Comparison of ENCODE assay signal across 11 mouse cellular contexts in the genomic region with DNA sequence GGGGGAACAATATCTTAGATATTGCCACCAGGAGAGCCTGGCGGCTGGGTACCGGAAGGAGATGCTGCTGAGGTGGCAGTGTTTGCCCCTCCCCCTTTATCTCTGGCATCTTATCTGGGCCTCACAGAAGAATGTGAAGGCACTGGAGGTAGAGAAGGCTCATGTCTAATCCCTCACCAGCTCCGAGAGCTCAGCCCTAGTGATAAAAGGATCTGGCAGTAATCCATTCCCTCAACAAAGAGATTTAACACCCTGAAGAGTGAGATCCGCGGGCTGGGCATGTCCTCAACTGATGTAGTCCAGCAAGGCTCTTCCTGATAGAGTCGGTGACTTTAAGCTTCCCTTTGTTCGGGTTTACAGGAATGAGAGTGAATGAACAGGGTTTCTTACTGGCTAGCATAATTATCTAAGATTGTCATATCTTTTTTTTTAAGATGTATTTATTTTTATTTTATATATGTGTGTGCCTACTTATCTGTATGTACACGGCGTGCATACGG. TPM values are rescaled to one million over a fixed set of nuclear protein-coding genes. Genes with fewer than 3 reads are reported as not detected.
DNase-seq lines count a peak whose midpoint lies in the region; ATAC-seq lines count a peak whose summit lies in the region.
"Had no signal": no experiment of that assay in that cellular context is flagged by ENCODE, and none has a peak within 500 bp of the region (broad histone marks: within the 10 kb centered on the region; RNA-seq: fewer than 3 reads in every experiment).

No protein-coding gene starts in this region.

- no peaks in the 10 kb centered on the region for H3K36me3 ChIP-seq in hindbrain, embryonic 10.5 days
- no peaks in the 10 kb centered on the region for H3K36me3 ChIP-seq in hindbrain, embryonic 16.5 days (ENCODE audit: control insufficient read depth, insufficient read depth, low read length)
- H3K36me3 ChIP-seq in embryonic facial prominence, embryonic 14.5 days (ENCODE audit: control insufficient read depth, insufficient read depth, low read length): no peaks in the 10 kb centered on the region
- H3K36me3 ChIP-seq: liver, embryonic 12.5 days had no signal

- H3K4me3 ChIP-seq in hindbrain, embryonic 10.5 days: no peak overlapping the region
- H3K4me3 ChIP-seq in hindbrain, embryonic 16.5 days (ENCODE audit: low read length): no peak overlapping the region
- no peak overlapping the region for H3K4me3 ChIP-seq in embryonic facial prominence, embryonic 14.5 days (ENCODE audit: low read depth, low read length)
- H3K4me3 ChIP-seq: liver, embryonic 12.5 days; megakaryocyte, embryonic 14.5 days had no signal

- 35% methylated on average over 10 of the region's 10 CpGs for WGBS in hindbrain, embryonic 10.5 days
- 33% methylated on average over 10 of the region's 10 CpGs for WGBS in hindbrain, embryonic 16.5 days
- 13% methylated on average over 10 of the region's 10 CpGs for WGBS in embryonic facial prominence, embryonic 14.5 days

- H3K4me1 ChIP-seq in hindbrain, embryonic 10.5 days (replicated peaks): peaks cover 9% of the 10 kb centered on the region
- H3K4me1 ChIP-seq in hindbrain, embryonic 16.5 days (ENCODE audit: control insufficient read depth, insufficient read depth, low read depth, low read length): peaks cover 4% of the 10 kb centered on the region; the same call in 1 of the 2 replicates
- peaks cover 3% of the 10 kb centered on the region; the same call in 1 of the 2 replicates for H3K4me1 ChIP-seq in embryonic facial prominence, embryonic 14.5 days (ENCODE audit: control insufficient read depth, insufficient read depth, low read length)
- H3K4me1 ChIP-seq: megakaryocyte, embryonic 14.5 days had no signal

- no peak for ATAC-seq in hindbrain, embryonic 16.5 days
- no peak for ATAC-seq in embryonic facial prominence, embryonic 14.5 days (ENCODE audit: low read depth)
- ATAC-seq in megakaryocyte, adult 5-6 weeks (ENCODE audit: poor library complexity, severe bottlenecking): 0 out of 2 replicates have a peak, but pooled peaks have one; percentile 35
- ATAC-seq in erythroid progenitor cell, adult 5-6 weeks (replicated peaks; ENCODE audit: low FRiP score, poor library complexity, severe bottlenecking): no peak
- ATAC-seq: liver, embryonic 12.5 days had no signal

- H3K4me2 ChIP-seq in hindbrain, embryonic 16.5 days (ENCODE audit: low read length): no peak overlapping the region; the same call in 1 of the 2 replicates
- peak overlapping the region; percentile 21; the same call in 1 of the 2 replicates for H3K4me2 ChIP-seq in embryonic facial prominence, embryonic 14.5 days (ENCODE audit: low read depth, low read length)
- H3K4me2 ChIP-seq: liver, embryonic 12.5 days had no signal

- H3K9ac ChIP-seq in hindbrain, embryonic 16.5 days (ENCODE audit: low read depth, low read length): no peak overlapping the region
- no peak overlapping the region for H3K9ac ChIP-seq in embryonic facial prominence, embryonic 14.5 days (ENCODE audit: low read depth, low read length)
- H3K9ac ChIP-seq: liver, embryonic 12.5 days had no signal

- no peak overlapping the region for H3K27ac ChIP-seq in hindbrain, embryonic 10.5 days
- no peak overlapping the region for H3K27ac ChIP-seq in hindbrain, embryonic 16.5 days (ENCODE audit: low read depth, low read length)
- no peak overlapping the region for H3K27ac ChIP-seq in embryonic facial prominence, embryonic 14.5 days (replicated peaks; ENCODE audit: low read depth, low read length)
- H3K27ac ChIP-seq: liver, embryonic 12.5 days had no signal

- peaks cover 5% of the 10 kb centered on the region; the same call in 1 of the 2 replicates for H3K27me3 ChIP-seq in hindbrain, embryonic 10.5 days (ENCODE audit: insufficient read depth, poor library complexity, severe bottlenecking)
- H3K27me3 ChIP-seq in hindbrain, embryonic 16.5 days (replicated peaks; ENCODE audit: control insufficient read depth, insufficient read depth, low read length): no peaks in the 10 kb centered on the region
- no peaks in the 10 kb centered on the region; the same call in 1 of the 2 replicates for H3K27me3 ChIP-seq in embryonic facial prominence, embryonic 14.5 days (replicated peaks; ENCODE audit: control insufficient read depth, insufficient read depth, low read length)

- peak; percentile 15 for DNase-seq in hindbrain, embryonic 10.5 days (ENCODE audit: low spot score)
- peak; percentile 28 for DNase-seq in embryonic facial prominence, embryonic 14.5 days (ENCODE audit: low spot score)
- DNase-seq in yolk sac, embryonic 10.5 days (ENCODE audit: low spot score): peak; percentile 55
- no peak for DNase-seq in layer of hippocampus, postnatal 25 days (ENCODE audit: extremely low spot score in 1 of 2, low spot score in 1 of 2)
- no peak for DNase-seq in right cerebral cortex, postnatal 4 days
- DNase-seq: thymus, adult 18-20 months had no signal

- no peaks in the 10 kb centered on the region for H3K9me3 ChIP-seq in hindbrain, embryonic 10.5 days
- H3K9me3 ChIP-seq in hindbrain, embryonic 16.5 days (ENCODE audit: control insufficient read depth, low read length): no peaks in the 10 kb centered on the region
- H3K9me3 ChIP-seq in embryonic facial prominence, embryonic 14.5 days (ENCODE audit: control insufficient read depth, low read length): no peaks in the 10 kb centered on the region
- H3K9me3 ChIP-seq: liver, embryonic 12.5 days; megakaryocyte, embryonic 14.5 days had no signal

RNA-seq across cellular contexts. Expression of gene Selenok, which starts 27.7 kb away (rescaled TPM):
- 315 and 388 TPM in 2 replicates for polyA plus RNA-seq in hindbrain, embryonic 10.5 days (2016; fragmentation: Nextera tagmentation; extraction: Ambion mirVana)
- polyA plus RNA-seq in hindbrain, embryonic 16.5 days (2015; fragmentation: Nextera tagmentation; extraction: Ambion mirVana): 371 and 398 TPM in 2 replicates
- 255 and 266 TPM in 2 replicates for polyA plus RNA-seq in embryonic facial prominence, embryonic 14.5 days (2014; fragmentation: Nextera tagmentation; extraction: Ambion mirVana)
- total RNA-seq in megakaryocyte, adult 5-6 weeks (2015): 118 and 139 TPM in 2 replicates
- 221 and 235 TPM in 2 replicates for total RNA-seq in megakaryocyte, adult 5-6 weeks (2017)
- total RNA-seq in erythroid progenitor cell, adult 5-6 weeks (2015; ENCODE audit: low replicate concordance): 42.9 and 44.4 TPM in 2 replicates
- total RNA-seq in erythroid progenitor cell, adult 5-6 weeks (2017; ENCODE audit: low replicate concordance): 66.3 and 108 TPM in 2 replicates
- 100 to 1,000 TPM; 105 to 130 TPM for total RNA-seq in layer of hippocampus, postnatal 25 days (2021)

RNA-seq across cellular contexts. Expression of gene Actr8, which starts 37.8 kb away (rescaled TPM):
- 89.1 and 92.4 TPM in 2 replicates for polyA plus RNA-seq in hindbrain, embryonic 10.5 days (2016; fragmentation: Nextera tagmentation; extraction: Ambion mirVana)
- 69.9 and 73.8 TPM in 2 replicates for polyA plus RNA-seq in hindbrain, embryonic 16.5 days (2015; fragmentation: Nextera tagmentation; extraction: Ambion mirVana)
- polyA plus RNA-seq in embryonic facial prominence, embryonic 14.5 days (2014; fragmentation: Nextera tagmentation; extraction: Ambion mirVana): 43.9 and 49.1 TPM in 2 replicates
- total RNA-seq in megakaryocyte, adult 5-6 weeks (2015): 19.9 and 27.3 TPM in 2 replicates
- 24.4 and 29.7 TPM in 2 replicates for total RNA-seq in megakaryocyte, adult 5-6 weeks (2017)
- 5.4 and 7.6 TPM in 2 replicates for total RNA-seq in erythroid progenitor cell, adult 5-6 weeks (2015; ENCODE audit: low replicate concordance)
- 4.0 and 9.2 TPM in 2 replicates for total RNA-seq in erythroid progenitor cell, adult 5-6 weeks (2017; ENCODE audit: low replicate concordance)
- 10 to 100 TPM; 67.1 to 81.7 TPM for total RNA-seq in layer of hippocampus, postnatal 25 days (2021)

Comparison
In these comparisons a context has a peak if more than half of its experiments do, and no peak if none do; other contexts are left out.
1. DNase-seq: peak in hindbrain, embryonic 10.5 days (single experiment), embryonic facial prominence, embryonic 14.5 days (single experiment) and yolk sac, embryonic 10.5 days (single experiment); none in layer of hippocampus, postnatal 25 days (0 of 2) and right cerebral cortex, postnatal 4 days (single experiment).